Mouse (Mus musculus) megakaryocyte-erythroid progenitor cell, adult 5-6 weeks (primary cell): Measurements from ENCODE around the gene Gm20696. TPM values are rescaled to one million over a fixed set of nuclear protein-coding genes. Genes with fewer than 3 reads are reported as not detected.

Experiments used
- ATAC-seq: replicated peaks from 2 replicates; pipeline ENCODE4 v1.8.0; 2016; ENCODE audit warnings: mild to moderate bottlenecking, inconsistent platforms; ENCODE audit not compliant: severe bottlenecking, poor library complexity, low FRiP score, low TSS enrichment
- total RNA-seq, 2 experiments: library from RNA; stranded (forward) in 1 of 2; stranded (reverse) in 1 of 2; fragments of 200-1000, 215-1000 nt in 1 of 2; fragments of >200 nt in 1 of 2; fragmentation: Nextera tagmentation in 1 of 2; gene quantifications; 2 replicates each; pipeline ENCODE4 v1.2.3; 2014 to 2017

Gene Gm20696
- total RNA-seq, 2 experiments from 2014 or later = 0.94 to 5.7 TPM

DNA sequence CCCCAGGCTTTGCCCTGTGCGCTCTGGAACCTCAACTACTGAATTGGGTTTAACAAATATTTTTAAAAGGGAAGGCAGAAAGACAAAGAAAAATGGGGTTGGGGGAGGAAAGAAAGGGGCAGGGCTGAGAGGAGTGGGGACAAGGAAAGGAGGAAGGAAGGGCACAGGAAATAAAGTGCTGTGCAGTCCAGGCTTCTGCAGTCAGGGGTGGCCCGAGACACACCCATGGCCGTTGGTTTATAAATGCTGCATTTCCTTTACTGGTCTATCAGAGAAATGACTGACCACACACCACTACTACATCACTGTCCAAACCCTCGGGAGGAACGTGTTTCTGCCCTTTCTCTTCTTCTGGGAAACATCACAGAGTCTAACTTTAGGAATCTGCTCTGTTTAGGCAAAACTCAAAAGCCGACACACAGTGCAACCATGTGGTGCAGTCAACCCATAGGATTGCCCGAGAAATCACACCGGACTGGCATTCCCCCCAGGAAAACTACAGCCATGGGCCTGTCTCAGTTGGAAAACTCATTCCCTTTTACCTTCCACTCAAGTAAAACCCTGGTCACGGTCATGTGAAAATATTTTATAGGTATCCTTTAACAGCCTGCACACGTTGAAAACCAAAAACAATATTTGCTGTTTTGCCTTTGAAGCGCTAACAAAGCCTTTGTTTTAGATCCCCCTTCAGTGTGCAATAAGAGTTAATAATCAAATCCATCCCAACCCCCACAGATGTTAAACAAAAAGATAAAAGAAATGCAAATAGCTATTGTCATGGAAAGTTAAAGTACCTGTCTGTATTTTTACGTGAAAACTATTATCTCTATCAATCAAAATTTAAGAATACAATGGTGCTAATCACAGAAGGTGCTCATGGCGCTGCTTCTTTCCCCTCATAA, 402.2 kb downstream of the Gm20696 start:
- ATAC-seq = 0 out of 2 replicates have a peak, but pooled peaks have one; percentile 33

DNA sequence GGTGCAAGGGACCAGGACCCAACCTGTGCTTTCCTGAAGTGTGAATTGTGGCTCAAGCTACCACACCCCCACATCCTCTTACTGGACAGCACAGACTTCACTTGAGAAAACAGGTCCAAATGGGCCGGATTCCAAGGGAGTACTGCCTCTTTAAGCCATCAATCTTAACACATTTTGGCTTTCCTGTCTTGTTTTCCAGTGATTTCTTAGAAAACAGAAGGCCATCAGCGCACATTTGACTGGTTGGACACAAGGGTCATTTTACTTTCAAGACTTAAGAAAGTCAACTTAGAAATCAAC, 402.8 kb downstream of the Gm20696 start:
- ATAC-seq = no peak

DNA sequence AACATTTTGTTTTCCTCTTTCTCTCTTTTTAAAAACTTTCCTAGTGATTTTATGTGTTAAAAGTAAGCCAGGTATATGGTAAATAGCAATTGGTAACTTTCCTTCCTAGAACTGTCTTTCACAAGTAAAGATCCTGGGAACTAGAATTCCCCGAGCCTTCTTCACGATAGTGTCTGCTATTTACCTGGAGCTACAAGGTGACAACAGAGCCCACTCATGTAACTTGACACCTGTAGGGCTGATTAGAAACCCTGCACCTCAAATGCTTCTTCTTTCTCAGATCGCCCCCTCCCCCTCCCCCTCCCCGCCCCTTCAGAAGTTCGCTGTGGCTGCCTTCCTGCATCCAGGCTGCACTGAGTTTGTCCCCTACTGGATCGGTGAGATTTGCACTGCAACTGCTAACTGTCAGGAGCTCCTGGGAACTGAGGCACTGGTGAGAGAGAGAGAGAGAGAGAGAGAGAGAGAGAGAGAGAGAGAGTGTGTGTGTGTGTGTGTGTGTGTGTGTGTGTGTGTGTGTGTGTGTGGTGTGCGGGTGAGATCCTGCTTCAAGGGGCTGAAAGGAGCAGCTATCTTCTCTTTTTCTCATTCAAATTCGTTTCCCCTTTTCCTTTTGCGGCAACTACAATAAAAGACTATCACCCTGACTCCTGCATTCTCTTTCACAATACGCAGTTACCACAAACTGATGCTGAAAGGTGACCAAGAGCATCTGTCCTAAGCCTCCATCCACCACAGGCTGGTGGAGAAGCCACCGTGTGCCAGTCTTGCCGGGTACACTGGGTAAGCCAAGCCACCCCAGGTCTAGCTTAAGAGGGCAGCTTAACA, 403.3 kb downstream of the Gm20696 start:
- ATAC-seq = no peak

DNA sequence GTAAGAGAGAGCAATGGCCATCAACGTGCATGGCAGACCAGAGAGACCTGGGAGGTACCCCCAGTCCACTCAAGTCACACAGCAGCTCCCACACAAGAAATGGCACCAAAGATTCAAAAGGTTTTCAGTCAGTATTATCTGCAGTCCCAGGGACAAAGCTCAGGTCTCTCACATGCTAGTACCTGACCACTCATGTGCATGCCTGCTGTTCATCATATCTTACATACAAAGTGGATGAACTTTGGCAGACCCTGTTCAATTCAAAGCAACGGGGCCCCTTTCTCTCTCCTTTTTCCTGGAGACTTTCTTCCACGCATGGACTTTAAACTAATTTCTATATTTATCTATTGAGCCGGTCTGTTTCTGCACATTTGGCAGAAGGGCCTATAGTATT, 404.9 kb downstream of the Gm20696 start:
- no peak for ATAC-seq

DNA sequence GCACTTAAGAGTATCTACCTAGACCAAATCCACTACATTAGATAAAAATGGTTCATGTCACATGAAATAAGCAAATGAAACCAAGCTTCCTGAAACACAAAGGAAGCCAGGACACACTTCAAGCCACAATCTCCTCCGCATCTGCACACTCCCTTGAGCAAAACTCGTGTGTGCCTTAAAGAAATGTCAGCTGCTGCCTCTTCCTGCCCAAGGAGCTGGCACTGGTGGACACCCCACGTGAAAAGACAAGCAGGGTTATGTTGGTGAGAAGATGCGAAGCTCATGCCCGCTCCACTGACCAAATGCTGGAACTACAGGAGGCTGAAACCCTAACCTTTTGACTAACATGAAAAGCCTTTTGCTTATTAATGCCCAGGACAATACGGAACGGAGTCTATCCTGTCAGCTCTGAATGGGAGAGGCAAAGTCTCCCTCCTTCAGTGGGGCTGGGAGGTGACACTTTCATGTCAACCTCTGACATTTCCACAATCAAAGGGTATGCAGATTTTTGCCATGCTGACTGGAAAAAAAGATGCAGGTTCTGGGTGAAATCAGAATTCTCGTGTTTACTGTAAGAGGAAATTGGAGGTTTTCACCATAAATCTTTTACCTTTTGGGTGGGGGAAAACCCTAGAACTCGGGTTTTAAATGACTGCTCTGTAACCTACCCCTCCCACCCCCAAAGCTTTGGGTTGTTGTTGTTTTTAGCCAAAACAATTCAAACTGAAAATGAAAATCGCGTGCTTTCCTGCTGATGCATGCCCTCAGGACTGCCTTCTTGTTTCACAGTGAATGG, 405.5 kb downstream of the Gm20696 start:
- ATAC-seq = peak; percentile 20; the same call in 1 of the 2 replicates

DNA sequence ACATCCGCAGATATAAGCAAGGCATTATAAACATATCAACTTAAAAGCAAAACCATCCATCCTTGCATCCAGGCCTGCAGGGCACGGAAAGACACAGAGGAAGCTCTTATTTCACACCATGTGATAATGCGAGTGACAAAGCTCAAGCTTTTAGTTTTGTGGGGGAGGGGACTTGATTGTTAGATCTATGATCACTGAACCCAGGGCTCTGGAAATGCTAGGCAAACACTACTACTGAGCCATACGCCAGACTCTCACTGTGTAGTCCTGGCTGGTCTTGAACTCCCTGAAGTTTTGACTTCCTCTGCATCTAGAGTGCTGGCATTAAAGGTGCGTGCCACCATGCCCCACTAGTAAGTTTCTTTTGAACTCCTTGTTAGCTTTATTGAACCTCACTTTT, 408.3 kb downstream of the Gm20696 start:
- ATAC-seq = no peak

DNA sequence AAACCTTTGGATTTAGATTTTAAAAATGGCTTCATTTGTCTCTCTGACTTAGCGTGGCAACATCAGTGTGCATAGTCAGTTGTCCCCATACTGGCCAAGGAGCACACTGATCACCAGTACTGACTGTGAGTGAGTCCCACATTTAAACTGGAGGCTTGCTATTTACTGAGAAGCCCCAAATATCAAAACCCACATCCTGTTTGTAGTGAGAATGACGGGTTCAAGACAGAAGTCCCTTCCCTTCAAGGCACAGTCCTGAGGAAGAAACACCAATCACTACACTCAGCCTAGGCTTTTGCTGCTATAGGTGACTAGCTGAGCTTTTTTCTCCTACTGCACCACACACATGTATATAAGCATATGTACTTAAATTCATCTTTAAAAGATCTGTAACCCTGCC, 408.9 kb downstream of the Gm20696 start:
- no peak for ATAC-seq

DNA sequence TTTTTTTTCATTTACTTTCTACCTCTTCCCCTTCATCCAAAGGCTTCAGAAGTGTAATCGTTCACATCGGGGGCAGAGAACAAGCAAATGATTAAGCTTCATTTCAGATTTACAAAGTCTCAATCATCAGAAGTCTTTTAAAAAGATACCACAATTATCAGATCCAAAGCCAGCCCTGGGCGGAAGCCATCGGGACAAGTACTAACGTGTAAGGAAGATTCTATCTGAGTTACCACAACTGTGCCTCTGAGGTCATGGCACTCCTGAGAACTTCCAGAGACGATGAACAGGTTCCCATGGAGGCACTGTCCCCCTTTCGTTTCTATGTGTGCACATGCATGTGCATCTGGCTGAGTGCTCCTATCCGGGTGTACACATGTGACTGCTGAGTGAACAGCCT, 413.3 kb downstream of the Gm20696 start:
- no peak for ATAC-seq

DNA sequence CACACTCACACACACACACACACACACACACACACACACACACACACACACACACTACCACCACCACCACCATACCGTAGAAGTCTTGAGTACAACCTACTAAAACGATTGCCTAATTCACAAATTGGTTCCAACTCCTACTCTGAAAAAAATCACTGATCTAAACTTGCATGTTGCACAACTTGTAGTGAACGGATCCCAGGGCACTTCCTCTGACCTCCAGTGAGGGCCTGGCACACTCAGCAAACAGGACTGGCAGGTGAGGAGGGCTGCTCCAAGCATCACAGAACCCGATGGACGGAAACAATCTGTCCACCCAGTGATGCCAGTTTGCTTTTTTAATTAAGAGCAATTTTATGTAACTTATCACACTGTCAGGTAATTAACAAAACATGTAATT, 413.8 kb downstream of the Gm20696 start:
- ATAC-seq = no peak

DNA sequence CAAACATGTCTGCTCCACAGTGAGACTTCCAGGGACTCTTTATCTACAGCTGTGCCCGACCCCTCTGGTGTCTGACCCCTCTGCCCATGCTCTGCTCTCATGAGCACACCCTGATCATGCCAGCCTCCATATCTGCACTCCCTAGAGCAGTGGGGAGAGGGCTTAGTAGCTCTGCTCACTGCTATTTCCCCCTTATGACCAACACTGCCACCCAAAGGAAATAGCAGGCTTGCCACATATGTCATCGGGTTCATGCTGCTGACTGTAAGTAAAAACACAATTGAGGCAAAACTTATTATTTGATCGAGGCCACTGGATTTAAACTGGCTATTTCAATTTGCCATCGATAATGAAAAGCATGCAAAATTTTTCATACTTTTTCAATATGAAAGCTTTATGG, 414.7 kb downstream of the Gm20696 start:
- 0 out of 2 replicates have a peak, but pooled peaks have one; percentile 23 for ATAC-seq

DNA sequence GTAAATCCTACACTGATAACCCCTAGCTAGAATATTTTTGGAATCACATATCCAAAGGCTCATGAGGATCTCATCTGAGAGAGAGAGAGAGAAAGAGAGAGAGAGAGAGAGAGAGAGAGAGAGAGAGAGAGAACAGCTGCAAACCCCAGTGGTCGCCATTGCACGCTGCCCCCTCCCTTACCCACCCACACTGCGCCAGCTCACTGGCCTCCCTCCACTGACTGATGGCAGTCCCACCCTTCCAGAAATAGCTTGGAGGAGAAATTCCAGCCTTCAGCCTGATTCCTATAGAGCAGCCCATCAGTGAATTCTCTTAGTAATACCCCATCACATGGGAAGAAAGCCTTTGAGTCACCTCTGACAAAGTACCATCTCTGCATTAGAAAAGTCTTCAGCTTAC, 415.4 kb downstream of the Gm20696 start:
- no peak for ATAC-seq

DNA sequence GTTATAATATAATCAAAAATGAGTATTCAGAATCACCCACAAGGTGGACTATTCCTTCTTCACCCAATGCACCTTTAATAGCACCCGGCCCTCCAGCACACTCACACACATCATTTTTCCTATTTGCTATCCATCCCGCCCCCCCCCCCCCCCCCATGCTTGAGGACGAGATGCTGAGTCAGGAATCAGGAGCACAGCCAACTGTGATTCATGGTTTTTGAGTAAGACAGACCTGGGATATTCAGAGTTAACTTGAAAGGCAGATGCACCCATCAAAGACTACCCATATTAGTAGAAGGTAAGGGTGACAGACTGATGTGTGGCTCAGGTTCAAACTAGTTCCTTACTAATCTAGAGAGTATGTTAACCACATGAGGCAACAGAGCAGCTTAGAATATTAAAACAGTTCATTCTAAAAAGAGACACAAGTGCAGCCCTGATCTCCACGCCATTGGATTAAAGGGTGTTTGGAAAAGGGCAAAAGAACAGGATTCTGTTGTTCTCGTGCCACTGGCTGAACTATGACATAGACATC, 417.0 kb downstream of the Gm20696 start:
- ATAC-seq = no peak

DNA sequence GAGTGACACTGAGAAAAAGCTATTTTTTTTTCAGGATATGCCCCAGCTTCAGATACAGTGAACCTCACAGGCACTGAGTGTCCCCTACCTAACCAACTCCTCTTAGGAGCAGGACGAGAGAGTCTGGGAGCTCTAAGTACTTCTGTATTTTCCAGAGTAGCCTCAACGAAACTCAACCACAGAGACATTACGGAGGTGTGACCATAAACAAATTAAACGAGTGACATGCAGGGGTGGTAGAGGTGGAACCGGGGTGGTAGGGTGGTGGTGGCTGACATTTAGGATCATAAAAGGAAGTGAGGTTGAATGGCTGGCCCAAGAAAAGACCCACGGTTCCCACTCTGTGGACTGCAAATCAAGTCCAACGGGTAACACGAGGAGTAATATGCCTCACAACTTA, 418.2 kb downstream of the Gm20696 start:
- no peak for ATAC-seq

DNA sequence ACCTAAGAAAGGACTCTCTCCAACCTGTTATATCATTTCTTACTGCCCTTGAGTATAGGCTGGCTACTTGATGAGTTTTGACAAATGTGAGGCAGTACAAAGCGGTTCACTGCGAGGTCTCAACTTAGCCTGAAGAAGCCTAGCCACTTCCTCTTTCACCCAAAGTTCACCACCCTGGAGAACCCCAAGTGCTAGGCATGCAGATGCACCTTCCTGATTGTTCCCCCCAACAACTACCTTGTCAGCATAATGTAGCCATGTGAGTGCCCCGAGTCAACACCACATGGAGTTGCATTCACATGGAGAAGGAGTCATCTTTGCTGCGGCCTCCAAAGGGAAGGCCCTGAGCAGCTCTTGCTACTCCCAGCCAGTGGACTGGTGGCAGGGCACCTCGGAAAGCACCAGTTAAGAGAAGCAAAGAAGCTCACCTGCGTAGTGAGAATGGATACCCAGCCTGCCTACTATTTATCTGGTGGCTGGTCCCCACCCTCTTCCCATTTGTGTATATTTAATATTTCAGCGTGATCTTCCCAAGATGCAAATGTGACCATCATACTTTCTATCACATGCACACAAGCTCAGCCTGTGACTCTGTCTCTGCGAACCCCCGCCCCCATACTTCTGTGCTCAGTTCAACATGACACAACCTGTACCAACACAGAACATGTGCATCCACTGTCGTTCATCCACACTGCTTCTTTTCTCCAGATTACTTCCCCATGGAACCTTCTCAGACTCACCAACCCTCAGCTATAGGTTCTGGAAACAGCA, 424.8 kb downstream of the Gm20696 start:
- ATAC-seq = peak; percentile 44

DNA sequence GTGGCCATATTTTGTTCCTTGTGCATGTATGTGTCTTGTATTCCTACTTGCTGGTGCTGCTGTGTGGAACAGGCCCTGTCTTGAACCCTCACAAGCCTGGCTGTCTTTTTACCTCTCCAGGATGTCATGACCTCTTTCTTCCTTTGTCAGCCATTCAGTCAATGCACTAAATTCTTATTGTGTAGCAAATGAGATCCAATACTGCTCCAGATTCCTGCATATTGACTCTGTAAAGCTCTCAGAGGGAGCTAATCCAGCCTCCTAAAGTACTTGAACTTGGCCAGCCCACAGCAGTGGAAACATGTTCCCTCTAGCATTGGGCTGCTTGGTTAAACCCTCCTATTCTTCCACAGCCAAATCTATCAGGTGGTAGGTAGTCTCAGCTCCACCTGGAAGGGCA, 425.8 kb downstream of the Gm20696 start:
- ATAC-seq = no peak

DNA sequence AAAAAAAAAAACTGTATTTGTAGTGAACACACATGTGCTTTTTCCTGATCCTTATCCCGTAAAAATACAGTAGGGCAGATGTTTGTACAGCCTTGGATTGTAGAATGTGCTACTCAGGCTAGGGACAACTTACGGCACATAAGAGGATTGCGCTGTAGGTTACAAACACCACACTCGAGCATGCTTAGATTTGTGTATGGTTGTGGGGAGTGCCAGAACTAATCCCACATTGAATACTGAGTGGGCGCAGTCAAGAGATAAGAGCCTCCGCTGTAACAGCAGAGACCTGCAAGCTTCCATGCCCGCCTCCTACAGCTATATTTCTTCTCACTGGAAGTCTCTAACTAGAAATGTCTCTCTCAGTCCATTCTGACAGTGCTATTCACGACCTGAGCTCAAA, 431.0 kb downstream of the Gm20696 start:
- peak; percentile 79 for ATAC-seq

DNA sequence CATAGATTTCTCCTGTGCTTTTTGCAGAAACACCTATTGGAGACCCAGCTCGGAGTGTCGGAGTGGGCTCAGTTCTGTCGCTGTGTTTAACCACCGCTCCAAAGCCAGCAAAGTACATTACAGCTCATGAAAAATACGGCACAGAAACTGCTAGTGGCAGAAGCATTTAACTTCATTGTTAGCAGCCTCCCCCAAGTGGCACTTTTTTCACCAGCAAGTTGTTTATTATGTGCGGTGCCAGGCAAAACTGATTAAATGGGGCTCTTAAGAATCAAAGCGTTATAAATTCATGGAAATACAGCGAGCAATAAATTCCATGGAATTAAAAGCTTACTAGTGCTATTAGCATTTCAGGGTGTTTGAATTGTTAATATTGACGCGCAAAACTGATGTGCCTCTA, 433.2 kb downstream of the Gm20696 start:
- ATAC-seq = no peak

DNA sequence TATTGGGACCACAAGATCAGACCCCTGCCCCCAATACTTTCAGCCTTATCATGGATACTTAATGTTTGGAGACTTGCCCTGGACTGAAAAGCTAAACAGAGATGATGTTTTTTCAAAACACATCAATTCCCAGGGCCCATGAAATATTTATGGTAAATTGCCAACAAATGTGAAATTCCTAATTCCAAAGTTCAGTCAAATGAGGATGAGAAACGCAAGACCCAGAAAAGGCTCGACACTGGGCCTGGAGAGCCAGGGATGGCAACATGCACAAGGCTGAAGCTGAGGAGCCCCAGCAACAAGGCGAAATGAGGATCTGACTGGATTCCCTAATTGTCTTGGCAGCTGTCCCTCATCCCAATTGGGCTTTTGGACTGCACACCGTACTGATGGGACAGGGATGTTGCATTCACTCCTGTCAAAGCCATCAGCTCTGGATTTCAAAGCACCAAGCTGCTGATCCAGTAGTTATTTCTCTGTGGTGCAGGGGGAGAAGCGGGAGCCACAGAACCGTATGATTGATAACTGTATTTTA, 438.2 kb downstream of the Gm20696 start:
- no peak for ATAC-seq

DNA sequence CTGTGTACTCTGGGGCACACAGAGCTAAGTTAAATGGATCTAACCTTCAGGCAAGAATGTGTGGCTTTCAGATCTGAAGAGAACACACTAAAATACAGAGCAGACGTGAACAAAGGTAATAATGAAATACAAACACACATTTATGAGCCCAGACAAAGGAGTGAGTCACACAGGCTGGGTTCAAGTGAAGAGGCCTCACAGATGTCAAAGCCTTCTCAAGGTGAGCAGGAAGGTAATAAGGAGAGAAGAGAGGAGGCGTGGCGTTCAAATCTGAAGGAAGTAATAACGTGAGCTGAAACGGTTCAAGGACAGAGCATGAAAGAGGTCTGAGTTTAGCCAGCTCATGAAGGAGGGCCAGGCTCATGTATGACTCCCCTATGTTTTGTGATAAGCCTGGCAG, 445.4 kb downstream of the Gm20696 start:
- ATAC-seq = no peak
